ENCODE assay signal across 7 mouse cellular contexts in the genomic region with DNA sequence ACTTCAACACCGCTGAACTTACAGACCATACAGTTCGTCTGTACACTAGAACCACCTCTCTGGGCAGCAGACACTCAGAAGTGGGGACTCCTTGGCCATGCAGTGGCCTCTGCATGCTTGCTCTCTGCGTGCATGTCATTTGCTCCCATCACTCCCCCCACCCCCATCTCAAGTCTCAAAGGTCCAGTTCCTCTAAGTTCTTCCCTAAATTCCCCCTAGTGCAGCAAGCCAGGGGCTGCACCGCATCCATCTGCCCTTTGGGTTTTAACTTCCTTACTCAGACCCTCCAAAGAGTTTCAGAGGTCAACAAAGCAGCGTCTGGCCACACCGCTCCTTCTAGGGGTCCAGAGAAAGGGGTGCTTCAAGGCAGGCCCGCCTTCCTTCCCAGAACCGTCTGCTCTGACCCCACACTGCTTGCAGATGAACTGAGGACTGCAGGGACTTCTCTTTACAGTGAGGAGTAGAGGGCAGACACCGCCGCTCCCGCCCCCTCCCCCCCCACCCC. TPM values are rescaled to one million over a fixed set of nuclear protein-coding genes. Genes with fewer than 3 reads are reported as not detected.
A peak's percentile ranks its signal among the peaks of the same experiment; 100 is the strongest.
DNase-seq lines count a peak whose midpoint lies in the region; ATAC-seq and TF ChIP-seq lines count a peak whose summit lies in the region.

No protein-coding gene starts in this region.

- H3K4me1 ChIP-seq in small intestine, adult 2 months (ENCODE audit: control insufficient read depth, insufficient read depth, insufficient read length, low read length), result peaks cover 56% of the 10 kb centered on the region

- 18% methylated on average over 11 of the region's 11 CpGs for WGBS in small intestine, adult 2 months

- peak; percentile 58 for ATAC-seq in granulocyte monocyte progenitor cell, adult 5-6 weeks (replicated peaks; ENCODE audit: poor library complexity, severe bottlenecking)

- DNase-seq in B cell, adult 2 months, result peak; percentile 53 to 58
- DNase-seq in CD4-positive helper T cell, adult 2 months (ENCODE audit: low read depth, low spot score), result peak; percentile 60
- peak; percentile 43 for DNase-seq in liver
- no peak for DNase-seq in right cerebral cortex, postnatal 10 days (ENCODE audit: low spot score in 2 of 2)
- DNase-seq in ovary, postnatal 36 days (ENCODE audit: low spot score), result no peak

- no peaks in the 10 kb centered on the region for H3K27me3 ChIP-seq in small intestine, adult 2 months (ENCODE audit: control insufficient read depth, insufficient read depth, low read length)

- no peak for TF ChIP-seq CTCF in small intestine, adult 2 months (IDR thresholded peaks at IDR 0.05; ENCODE audit: extremely low read depth, insufficient read length, insufficient replicate concordance, low read depth, low read length)

- peak overlapping the region; percentile 48 for H3K4me3 ChIP-seq in small intestine, adult 2 months (ENCODE audit: low read depth, low read length)

- TF ChIP-seq POLR2A in small intestine, adult 2 months (IDR thresholded peaks at IDR 0.05; ENCODE audit: low read depth, low read length), result no peak

- peak overlapping the region; percentile 98 for H3K27ac ChIP-seq in small intestine, adult 2 months (ENCODE audit: insufficient read depth, low read depth, low read length)

- no peaks in the 10 kb centered on the region for H3K36me3 ChIP-seq in small intestine, adult 2 months (ENCODE audit: control insufficient read depth, insufficient read depth, low read length)

RNA-seq across cellular contexts. Expression of a gene that starts 14.0 kb away (rescaled TPM):
- total RNA-seq in granulocyte monocyte progenitor cell, adult 5-6 weeks (2014; fragmentation: Nextera tagmentation), result 0.23 and 1.4 TPM in 2 replicates
- 0.17 TPM in 1 of 2 replicates, not detected in the other for total RNA-seq in granulocyte monocyte progenitor cell, adult 5-6 weeks (2017)
- 6.4 and 8.2 TPM in 2 replicates for polyA plus RNA-seq in small intestine, adult 2 months (2012; rRNA removed)

RNA-seq across cellular contexts. Expression of a gene that starts 15.2 kb away (rescaled TPM):
- 88.5 and 94.4 TPM in 2 replicates for total RNA-seq in granulocyte monocyte progenitor cell, adult 5-6 weeks (2014; fragmentation: Nextera tagmentation)
- total RNA-seq in granulocyte monocyte progenitor cell, adult 5-6 weeks (2017), result 123 and 124 TPM in 2 replicates
- polyA plus RNA-seq in small intestine, adult 2 months (2012; rRNA removed), result 119 and 327 TPM in 2 replicates

RNA-seq across cellular contexts. Expression of a gene that starts 49.0 kb away (rescaled TPM):
- 44.2 and 44.3 TPM in 2 replicates for total RNA-seq in granulocyte monocyte progenitor cell, adult 5-6 weeks (2014; fragmentation: Nextera tagmentation)
- 47.7 and 63.0 TPM in 2 replicates for total RNA-seq in granulocyte monocyte progenitor cell, adult 5-6 weeks (2017)
- 5.2 and 10.1 TPM in 2 replicates for polyA plus RNA-seq in small intestine, adult 2 months (2012; rRNA removed)

Comparison
In these comparisons a context has a peak if more than half of its experiments do, and no peak if none do; other contexts are left out.
1. DNase-seq: peak in B cell, adult 2 months (2 of 2), CD4-positive helper T cell, adult 2 months (single experiment) and liver (single experiment); none in right cerebral cortex, postnatal 10 days (0 of 2) and ovary, postnatal 36 days (single experiment).